Mouse (Mus musculus) T-helper 2 cell (primary cell): ENCODE measurements at regions not wholly inside any gene's neighbourhood (a gene's known extent, or its start where the extent isn't known, plus 50 kb on each side); places are given as distances from the start of the nearest gene placed in this dataset.

ENCODE experiments used
- in situ Hi-C: fragments of 300-600 bp; cut with MboI, MseI; formaldehyde crosslinking; loops from one replicate; pipeline ENCODE4 v1.15.1; 2025; ENCODE audit warnings: high pct_unique_total_duplicates

GRCm38 (mm10) chr6:54754810-54755209 is 61.9 kb upstream of the Znrf2 start:
- in situ Hi-C loops, result no loop called here

- in situ Hi-C loops, result no loop called here
These were observed 59.2 kb upstream of the Znrf2 start for GRCm38 (mm10) chr6:54757511-54757911.

- in situ Hi-C loops, result no loop called here
These were observed 58.6 kb upstream of the Znrf2 start for GRCm38 (mm10) chr6:54758112-54758511.

- in situ Hi-C loops, result no loop called here
These were observed 57.5 kb upstream of the Znrf2 start for GRCm38 (mm10) chr6:54759263-54759662.

- in situ Hi-C loops, result loop anchor here (5.0 kb wide), 1 partner anchor 42 kb away; no protein-coding TSS in a partner anchor
These were observed 56.7 kb upstream of the Znrf2 start for GRCm38 (mm10) chr6:54759942-54760498.

- in situ Hi-C loops, result loop anchor here (5.0 kb wide), 1 partner anchor 42 kb away; no protein-coding TSS in a partner anchor
These were observed 56.2 kb upstream of the Znrf2 start for GRCm38 (mm10) chr6:54760541-54760940.

- in situ Hi-C loops, result loop anchor here (5.0 kb wide), 1 partner anchor 40 kb away; no protein-coding TSS in a partner anchor
These were observed 54.7 kb upstream of the Znrf2 start for GRCm38 (mm10) chr6:54762021-54762420.

- in situ Hi-C loops, result loop anchor here (5.0 kb wide), 1 partner anchor 40 kb away; no protein-coding TSS in a partner anchor
These were observed 54.2 kb upstream of the Znrf2 start for GRCm38 (mm10) chr6:54762499-54762898.

GRCm38 (mm10) chr6:54763669-54764068 is 53.0 kb upstream of the Znrf2 start:
- in situ Hi-C loops, result loop anchor here (5.0 kb wide), 1 partner anchor 39 kb away; no protein-coding TSS in a partner anchor

GRCm38 (mm10) chr6:54765715-54766114 is 51.0 kb upstream of the Znrf2 start:
- in situ Hi-C loops, result no loop called here

GRCm38 (mm10) chr6:54766485-54767112 is 50.1 kb upstream of the Znrf2 start:
- in situ Hi-C loops, result no loop called here
